Mouse (Mus musculus) intestine, embryonic 14.5 days (tissue): Measurements from ENCODE around the gene Gm38394. TPM values are rescaled to one million over a fixed set of nuclear protein-coding genes. Genes with fewer than 3 reads are reported as not detected.
A peak's percentile ranks its signal among the peaks of the same experiment; 100 is the strongest.

ENCODE experiments used
- ATAC-seq: fragments of 200-750 bp; cut with Nextera tagmentation; replicated peaks from 2 replicates; pipeline ENCODE4 v1.8.0; 2017; ENCODE audit warnings: low read depth, moderate number of reproducible peaks, moderate TSS enrichment, moderate library complexity; ENCODE audit not compliant: low FRiP score, low TSS enrichment
- DNase-seq: peaks from one replicate; pipeline ENCODE4 v3.0.0-alpha.2; 2018; ENCODE audit warnings: low spot score
- H3K27ac ChIP-seq: fragments of 300-500 bp; sonication (generic); 2 replicates; pipeline ENCODE4 v1.5.1; 2014; ENCODE audit warnings: low read depth, mild to moderate bottlenecking, control low read depth
- H3K27me3 ChIP-seq: fragments of 300-500 bp; sonication (generic); replicated peaks from 2 replicates; pipeline ENCODE4 v1.6.1; 2014; ENCODE audit warnings: low read length, control low read depth; ENCODE audit not compliant: control insufficient read depth, insufficient read depth
- H3K36me3 ChIP-seq: fragments of 300-500 bp; sonication (generic); 2 replicates; pipeline ENCODE4 v1.6.1; 2014; ENCODE audit warnings: low read length, control low read depth; ENCODE audit not compliant: control insufficient read depth, insufficient read depth
- H3K4me1 ChIP-seq: fragments of 300-500 bp; sonication (generic); replicated peaks from 2 replicates; pipeline ENCODE4 v1.6.1; 2014; ENCODE audit warnings: low read length, control low read depth, mixed read lengths; ENCODE audit not compliant: control insufficient read depth, insufficient read depth
- H3K4me2 ChIP-seq: fragments of 300-500 bp; sonication (generic); 2 replicates; pipeline ENCODE4 v1.6.1; 2014; ENCODE audit warnings: low read length
- H3K4me3 ChIP-seq: fragments of 300-500 bp; sonication (generic); 2 replicates; pipeline ENCODE4 v1.5.1; 2014; ENCODE audit warnings: low read depth, low read length, control low read depth, mixed read lengths
- H3K9ac ChIP-seq: fragments of 300-500 bp; sonication (generic); 2 replicates; pipeline ENCODE4 v1.6.1; 2014; ENCODE audit warnings: mild to moderate bottlenecking, low read length
- H3K9me3 ChIP-seq: fragments of 300-500 bp; sonication (generic); 2 replicates; pipeline ENCODE4 v1.6.1; 2016; ENCODE audit warnings: low read length, control low read depth; ENCODE audit not compliant: control insufficient read depth
- WGBS: fragments of 180-500 bp; shearing (Covaris S2); extraction: QIAGEN DNeasy Blood & Tissue Kit; methylation state at CpG from one replicate; pipeline ENCODE4 v1.1.7; 2014; 5-methylcytosine and 5-hydroxymethylcytosine counted together
- polyA plus RNA-seq: library from polyadenylated mRNA; unstranded; fragments of >200 nt; fragmentation: Nextera tagmentation; extraction: Ambion mirVana; gene quantifications from 2 replicates; pipeline ENCODE4 v1.2.1, GENCODE M21; 2014

The Gm38394 gene
- polyA plus RNA-seq, 1 experiment from 2014 or later, result 11.7 TPM

DNA sequence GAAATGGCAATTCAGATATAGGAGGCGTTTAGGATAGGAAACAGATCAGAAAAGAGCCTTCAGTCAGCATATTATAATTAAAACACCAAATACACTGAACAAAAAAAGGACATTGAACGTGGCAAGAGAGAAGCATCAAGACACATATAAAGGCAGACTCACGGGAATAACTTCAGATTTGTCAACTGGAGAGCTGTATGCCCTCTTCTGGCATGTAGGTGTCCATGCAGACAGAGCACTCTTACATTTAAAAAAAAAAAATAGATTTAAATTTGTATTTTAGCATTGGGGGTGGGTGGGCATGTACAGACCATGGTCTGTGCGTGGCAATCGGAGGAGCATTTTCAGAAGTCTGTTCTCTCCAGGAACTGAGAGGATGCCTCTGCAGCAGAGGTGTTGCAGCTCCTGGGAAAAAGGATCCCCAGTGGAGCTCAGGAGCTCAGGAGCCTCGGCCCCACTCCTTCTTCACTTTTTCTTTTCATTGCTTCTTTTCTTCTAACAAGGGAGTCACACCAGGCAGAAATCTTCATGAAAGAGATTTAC is 75.1 kb downstream of the Gm38394 start:
- DNase-seq (peak; percentile 7), ATAC-seq (no peak)
- no peaks in the 10 kb centered on the region for H3K9me3 ChIP-seq
- H3K36me3 ChIP-seq, result no peaks in the 10 kb centered on the region
- 71% methylated on average over 6 of the region's 6 CpGs for WGBS
- H3K27ac ChIP-seq, result no peak overlapping the region
- H3K9ac ChIP-seq, result no peak overlapping the region
- no peak overlapping the region for H3K4me3 ChIP-seq
- H3K4me2 ChIP-seq, result no peak overlapping the region
- no peaks in the 10 kb centered on the region for H3K27me3 ChIP-seq
- no peaks in the 10 kb centered on the region for H3K4me1 ChIP-seq

- ATAC-seq (no peak), DNase-seq (no peak)
- Histone ChIP-seq H3K4me1 (no peaks in the 10 kb centered on the region), H3K9me3 (peaks cover under 1% of the 10 kb centered on the region; the same call in 1 of the 2 replicates), H3K9ac (no peak overlapping the region), H3K36me3 (no peaks in the 10 kb centered on the region), H3K4me2 (no peak overlapping the region), H3K4me3 (no peak overlapping the region), H3K27ac (no peak overlapping the region), H3K27me3 (no peaks in the 10 kb centered on the region)
- 70% methylated on average over 11 of the region's 11 CpGs for WGBS
These were observed 89.8 kb downstream of the Gm38394 start for GRCm38 (mm10) chr1:133571293-133571692.

Other genes starting within 250 kb of the Gm38394 start
- 12.1 and 12.3 TPM in 2 replicates for gene Sox13, start 236.9 kb downstream of the Gm38394 start, polyA plus RNA-seq
- 765 and 782 TPM in 2 replicates for gene Snrpe, start 51.0 kb downstream of the Gm38394 start, polyA plus RNA-seq
- gene Zbed6, start 433 bp downstream of the Gm38394 start, polyA plus RNA-seq, result not detected in 2 replicates
- 0.45 and 0.89 TPM in 2 replicates for gene Lax1, start 28.8 kb upstream of the Gm38394 start, polyA plus RNA-seq
- 30.7 and 32.3 TPM in 2 replicates for gene Atp2b4, start 139.7 kb upstream of the Gm38394 start, polyA plus RNA-seq
- 1.8 and 2.0 TPM in 2 replicates for gene Optc, start 246.7 kb upstream of the Gm38394 start, polyA plus RNA-seq